Mouse (Mus musculus): ENCODE results near the gene Snx7.

Gene Snx7

DNA sequence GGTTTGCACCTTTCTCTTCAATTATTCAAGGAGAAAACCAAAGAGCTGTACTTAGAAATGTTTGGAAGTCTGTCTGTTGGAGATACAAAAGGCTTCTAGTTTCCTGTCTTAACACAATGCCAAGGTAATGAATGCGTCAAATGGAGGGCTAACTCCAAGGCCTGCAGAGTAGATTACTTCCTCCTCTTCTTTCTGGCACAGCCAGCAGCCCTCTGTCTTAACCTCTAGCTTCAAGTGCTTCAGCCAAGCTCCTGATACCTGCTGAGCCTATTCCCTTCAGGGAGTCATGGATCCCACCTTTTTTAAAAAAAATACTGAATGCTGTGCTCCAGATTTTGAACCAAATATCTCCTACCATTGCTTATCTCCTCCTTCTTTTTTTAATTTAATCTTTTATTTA lies 51.1 kb downstream of the Snx7 start:
- no peak for DNase-seq (ENCODE audit: low spot score in 2 of 2)

GRCm38 (mm10) chr3:117814218-117814617 lies 54.5 kb downstream of the Snx7 start:
- no peak for DNase-seq (ENCODE audit: low spot score in 2 of 2)

- no peak for DNase-seq (ENCODE audit: low spot score in 2 of 2)
These were observed 56.6 kb downstream of the Snx7 start for GRCm38 (mm10) chr3:117812135-117812534.

DNA sequence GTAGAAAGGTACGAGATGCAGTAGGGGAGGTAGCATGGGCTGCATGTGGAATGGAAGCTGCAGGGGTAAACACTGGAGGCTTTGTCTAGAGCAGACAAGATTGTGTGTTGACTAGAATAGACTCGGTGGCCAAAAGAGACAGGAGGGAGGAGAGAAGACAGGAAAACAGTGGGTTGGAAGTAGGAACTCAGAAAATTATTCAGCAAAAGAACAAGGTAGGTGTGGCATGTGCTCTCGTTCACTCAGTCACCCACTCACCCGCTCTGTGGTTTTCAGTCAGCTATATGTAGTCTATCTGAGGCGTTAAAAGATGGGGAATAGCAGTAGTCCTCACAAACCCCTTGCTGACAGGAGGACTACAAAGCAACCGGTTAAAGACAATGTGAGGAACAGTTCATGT lies 63.0 kb downstream of the Snx7 start:
- DNase-seq (ENCODE audit: low spot score in 2 of 2), result no peak

DNA sequence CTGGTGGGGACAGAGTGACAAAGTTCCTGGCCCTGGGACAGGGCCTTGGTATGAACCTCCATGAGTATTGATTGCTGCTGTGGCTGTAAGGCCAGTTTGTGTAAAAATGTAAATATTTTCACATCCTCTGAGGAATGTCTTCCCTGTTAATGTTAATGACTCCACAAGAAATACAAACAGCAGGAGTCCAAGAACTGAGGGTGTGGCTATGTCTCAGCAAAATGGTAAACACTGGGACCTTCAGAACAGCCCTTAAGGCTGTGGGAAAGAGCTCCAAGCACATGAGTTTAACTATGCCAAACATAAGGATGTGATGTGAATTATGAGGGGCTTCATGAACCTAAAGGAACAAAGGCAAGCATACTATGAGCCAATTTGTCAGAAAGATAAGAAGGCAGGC lies 74.2 kb downstream of the Snx7 start:
- no peak for DNase-seq (ENCODE audit: low spot score in 2 of 2)

DNA sequence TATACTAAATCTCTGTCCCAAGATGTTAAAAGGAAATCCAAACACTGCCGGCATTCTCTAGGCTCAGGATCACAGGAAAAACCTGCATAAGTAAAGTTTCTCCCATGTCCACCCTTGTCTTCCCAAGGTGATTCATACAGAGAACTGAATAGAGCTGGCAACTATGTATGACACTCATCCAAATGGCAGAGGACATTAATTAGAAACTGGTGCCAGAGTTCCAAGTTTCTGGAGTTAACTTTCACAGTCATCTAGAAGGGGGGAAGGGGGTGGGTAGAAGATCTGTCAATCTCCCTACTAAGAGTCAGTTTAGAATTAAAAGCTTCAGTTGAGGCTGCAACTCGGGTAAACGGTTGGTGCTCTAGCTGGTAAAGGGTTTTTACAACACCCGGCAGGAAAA lies 76.8 kb downstream of the Snx7 start:
- no peak for DNase-seq (ENCODE audit: low spot score in 2 of 2)

GRCm38 (mm10) chr3:117791273-117791672 lies 77.5 kb downstream of the Snx7 start:
- DNase-seq (ENCODE audit: low spot score in 2 of 2), result no peak

- DNase-seq (ENCODE audit: low spot score in 2 of 2), result peak in 1 of 2 experiments; percentile 52
These were observed 79.7 kb downstream of the Snx7 start for GRCm38 (mm10) chr3:117788800-117789693.

GRCm38 (mm10) chr3:117787247-117787646 lies 81.5 kb downstream of the Snx7 start:
- DNase-seq (ENCODE audit: low spot score in 2 of 2), result no peak

GRCm38 (mm10) chr3:117752151-117752757 lies 116.5 kb downstream of the Snx7 start:
- DNase-seq (ENCODE audit: low spot score in 2 of 2), result no peak

- no peak for DNase-seq (ENCODE audit: low spot score in 2 of 2)
These were observed 117.1 kb downstream of the Snx7 start for GRCm38 (mm10) chr3:117751665-117752064.

DNA sequence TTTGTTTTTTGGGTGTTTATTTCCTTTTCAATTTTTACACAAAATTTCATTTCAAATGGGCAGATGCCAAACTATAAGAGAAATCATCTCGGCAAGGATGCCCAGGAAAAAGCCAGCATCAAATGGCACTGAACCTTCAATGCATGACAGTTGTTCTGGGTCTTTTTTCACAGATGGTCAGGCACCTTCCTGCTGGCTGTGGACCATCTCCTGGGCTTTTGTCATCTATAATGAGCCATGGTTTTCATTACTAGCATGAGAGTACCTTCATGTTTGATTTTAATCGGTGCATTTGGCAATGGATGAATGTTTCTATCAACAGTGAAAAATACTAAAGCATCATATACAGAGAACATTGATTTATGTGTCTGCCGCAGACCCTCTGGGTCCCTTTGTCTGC lies 119.5 kb downstream of the Snx7 start:
- no peak for DNase-seq (ENCODE audit: low spot score in 2 of 2)

DNA sequence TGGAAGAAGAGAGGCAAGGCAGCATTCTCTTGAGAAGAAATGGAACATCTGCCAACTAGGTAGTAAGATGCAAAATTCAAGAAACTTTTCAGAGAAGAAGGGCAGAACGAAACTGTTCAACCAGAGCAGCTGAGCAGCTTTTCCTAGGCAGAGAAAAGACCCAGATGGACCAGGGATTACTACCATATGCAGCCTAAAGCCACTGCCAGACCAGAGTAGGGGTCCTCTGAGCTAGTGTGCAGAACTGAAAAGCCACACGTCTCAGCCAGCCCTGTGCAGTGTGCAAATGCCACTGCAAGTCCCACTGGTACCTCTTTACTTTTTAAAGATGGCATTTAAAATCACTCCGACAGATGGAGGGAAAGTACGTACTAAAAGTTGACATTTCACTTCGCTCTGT lies 129.0 kb downstream of the Snx7 start:
- DNase-seq (ENCODE audit: low spot score in 2 of 2), result no peak

- DNase-seq (ENCODE audit: low spot score in 2 of 2), result no peak
These were observed 136.1 kb downstream of the Snx7 start for GRCm38 (mm10) chr3:117732661-117733060.
